Mouse (Mus musculus) hindbrain, embryonic 13.5 days (tissue): ENCODE measurements at regions not wholly inside any gene's neighbourhood (a gene's known extent, or its start where the extent isn't known, plus 50 kb on each side); places are given as distances from the start of the nearest gene placed in this dataset.
A peak's percentile ranks its signal among the peaks of the same experiment; 100 is the strongest.
"Not testable (repeated sequence)": the region's sequence is repeated elsewhere in the genome, so short reads cannot be mapped to it uniquely, and the experiment has no call there.

Experiments used
- ATAC-seq: fragments of 200-750 bp; cut with Nextera tagmentation; 2 replicates; pipeline ENCODE4 v1.8.0; 2017; ENCODE audit warnings: moderate TSS enrichment; ENCODE audit not compliant: low FRiP score
- H3K27ac ChIP-seq: fragments of 300-500 bp; sonication (generic); 2 replicates; pipeline ENCODE4 v1.5.1; 2015; ENCODE audit warnings: inconsistent platforms, mild to moderate bottlenecking, moderate library complexity
- H3K27me3 ChIP-seq: fragments of 300-500 bp; sonication (generic); 2 replicates; pipeline ENCODE4 v1.6.1; 2015; ENCODE audit warnings: mild to moderate bottlenecking, inconsistent platforms
- H3K36me3 ChIP-seq: fragments of 300-500 bp; sonication (generic); 2 replicates; pipeline ENCODE4 v1.6.1; 2015; ENCODE audit warnings: mild to moderate bottlenecking, inconsistent platforms
- H3K4me1 ChIP-seq: fragments of 300-500 bp; sonication (generic); replicated peaks from 2 replicates; pipeline ENCODE4 v1.6.1; 2015; ENCODE audit warnings: inconsistent platforms
- H3K4me2 ChIP-seq: fragments of 300-500 bp; sonication (generic); 2 replicates; pipeline ENCODE4 v1.6.1; 2015; ENCODE audit warnings: inconsistent platforms, mild to moderate bottlenecking, moderate library complexity
- H3K4me3 ChIP-seq: fragments of 300-500 bp; sonication (generic); 2 replicates; pipeline ENCODE4 v1.5.1; 2015; ENCODE audit warnings: mild to moderate bottlenecking, inconsistent platforms
- H3K9ac ChIP-seq: fragments of 300-500 bp; sonication (generic); 2 replicates; pipeline ENCODE4 v1.6.1; 2015; ENCODE audit warnings: mild to moderate bottlenecking, inconsistent platforms
- H3K9me3 ChIP-seq: fragments of 300-500 bp; sonication (generic); 2 replicates; pipeline ENCODE4 v1.6.1; 2016; ENCODE audit warnings: inconsistent platforms
- WGBS: fragments of 180-500 bp; shearing (Covaris S2); methylation state at CpG from one replicate; pipeline ENCODE4 v1.1.7; 2015; 5-methylcytosine and 5-hydroxymethylcytosine counted together

DNA sequence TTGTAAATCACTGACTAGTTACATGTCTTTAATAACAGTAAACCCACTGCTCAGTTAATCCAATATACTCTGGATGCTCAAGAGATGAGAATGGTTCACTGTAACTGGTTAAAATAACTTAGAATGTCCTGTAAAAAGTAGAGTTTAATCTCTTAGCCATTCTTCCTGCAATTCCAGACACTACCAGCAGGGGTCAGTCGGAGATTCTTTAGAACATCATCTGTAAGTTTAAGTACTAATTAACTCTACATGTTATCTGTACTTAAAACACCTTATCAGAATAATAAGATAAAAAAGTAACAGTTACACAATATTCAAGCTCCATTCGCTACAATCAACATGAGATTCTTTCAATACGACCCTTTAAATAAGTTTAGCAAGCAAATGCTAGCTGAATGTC is 58.7 kb upstream of the Olig3 start:
- no peak overlapping the region for H3K4me2 ChIP-seq
- H3K36me3 ChIP-seq = no peaks in the 10 kb centered on the region
- H3K4me3 ChIP-seq = no peak overlapping the region
- peaks cover 19% of the 10 kb centered on the region; the same call in 1 of the 2 replicates for H3K27me3 ChIP-seq
- ATAC-seq = no peak
- WGBS = 60% methylated on average over 3 of the region's 3 CpGs
- H3K27ac ChIP-seq = no peak overlapping the region
- no peaks in the 10 kb centered on the region for H3K9me3 ChIP-seq
- H3K9ac ChIP-seq = no peak overlapping the region
- no peaks in the 10 kb centered on the region for H3K4me1 ChIP-seq

DNA sequence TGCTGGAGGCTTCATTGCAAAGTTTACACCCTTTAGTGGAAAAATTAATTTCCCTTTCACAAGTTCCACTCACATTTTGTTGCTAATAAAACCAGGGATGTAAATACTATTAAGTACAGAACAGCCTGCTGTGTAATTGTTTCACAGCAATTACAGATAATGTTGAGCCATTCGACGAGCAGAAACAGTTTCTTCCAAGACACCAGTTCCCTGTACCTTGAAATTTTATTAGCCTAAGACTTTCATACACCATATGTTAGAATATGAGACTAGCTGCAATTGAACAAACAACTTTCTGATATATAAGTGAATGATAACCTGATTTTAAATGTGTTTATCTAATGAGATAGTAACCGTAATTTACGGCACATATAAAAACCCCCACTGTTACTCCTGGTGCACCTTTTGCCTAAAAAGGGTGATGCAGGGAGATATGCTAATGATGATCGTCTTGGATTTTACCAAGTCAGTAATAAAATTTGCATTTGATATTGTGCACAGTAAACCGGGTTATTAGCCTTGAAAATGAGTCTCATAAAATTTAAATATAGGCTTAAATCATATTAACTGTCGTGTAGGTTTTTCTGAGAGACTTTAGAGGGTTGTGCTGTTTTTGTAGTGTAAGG is 60.8 kb upstream of the Olig3 start:
- H3K4me3 ChIP-seq = no peak overlapping the region
- H3K27ac ChIP-seq = no peak overlapping the region
- WGBS = 78% methylated on average over 7 of the region's 7 CpGs
- H3K9me3 ChIP-seq = no peaks in the 10 kb centered on the region
- no peak overlapping the region for H3K4me2 ChIP-seq
- H3K9ac ChIP-seq = no peak overlapping the region
- peaks cover 17% of the 10 kb centered on the region; the same call in 1 of the 2 replicates for H3K27me3 ChIP-seq
- no peaks in the 10 kb centered on the region for H3K36me3 ChIP-seq
- no peaks in the 10 kb centered on the region for H3K4me1 ChIP-seq
- ATAC-seq = no peak

DNA sequence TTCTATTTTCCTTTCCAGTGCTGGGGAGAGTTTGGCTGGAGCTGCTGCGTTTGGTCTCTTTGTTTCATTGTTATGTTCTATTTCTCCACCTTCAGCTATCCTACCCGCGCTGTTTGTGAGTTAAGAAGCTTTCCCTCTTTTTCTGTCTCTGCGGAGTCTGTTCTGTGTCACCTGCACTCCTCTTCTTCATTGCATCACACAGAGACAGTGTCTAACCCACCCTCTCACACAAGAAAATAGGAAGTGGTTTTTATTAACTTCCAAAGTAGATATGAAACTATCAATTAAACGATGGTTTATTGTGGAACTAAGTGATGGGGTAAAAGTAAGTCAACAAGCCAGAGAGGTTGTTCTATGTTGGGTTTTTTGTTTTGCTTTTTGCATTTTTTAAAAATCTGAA is 64.9 kb upstream of the Olig3 start:
- Histone ChIP-seq H3K9ac (no peak overlapping the region), H3K36me3 (no peaks in the 10 kb centered on the region), H3K4me3 (no peak overlapping the region), H3K4me1 (no peaks in the 10 kb centered on the region), H3K4me2 (no peak overlapping the region), H3K9me3 (no peaks in the 10 kb centered on the region), H3K27ac (no peak overlapping the region), H3K27me3 (0 out of 2 replicates have a peak, but pooled peaks cover 7% of the 10 kb centered on the region)
- 77% methylated on average over 5 of the region's 5 CpGs for WGBS
- no peak for ATAC-seq

DNA sequence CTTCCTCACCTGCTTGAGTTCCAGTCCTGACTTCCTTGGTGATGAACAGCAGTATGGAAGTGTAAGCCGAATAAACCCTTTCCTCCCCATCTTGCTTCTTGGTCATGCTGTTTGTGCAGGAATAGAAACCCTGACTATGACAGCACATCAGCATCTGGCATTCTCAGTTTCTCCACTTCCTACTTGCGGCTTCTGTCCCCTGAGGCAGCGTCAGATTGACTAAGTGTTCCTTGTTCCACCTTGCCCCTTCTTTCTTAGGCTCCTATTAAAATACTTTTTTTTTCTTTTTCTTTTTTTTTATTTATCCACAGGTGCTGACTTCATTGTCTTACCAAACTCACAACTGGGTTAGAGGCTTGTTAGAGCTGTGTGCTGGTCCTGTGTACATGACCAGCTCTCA is 65.3 kb upstream of the Olig3 start:
- not testable (repeated sequence) for H3K4me3 ChIP-seq, ATAC-seq, H3K4me1 ChIP-seq, H3K9ac ChIP-seq, H3K9me3 ChIP-seq, H3K27me3 ChIP-seq, H3K27ac ChIP-seq, H3K36me3 ChIP-seq, H3K4me2 ChIP-seq
- 93% methylated on average over 3 of the region's 3 CpGs for WGBS

DNA sequence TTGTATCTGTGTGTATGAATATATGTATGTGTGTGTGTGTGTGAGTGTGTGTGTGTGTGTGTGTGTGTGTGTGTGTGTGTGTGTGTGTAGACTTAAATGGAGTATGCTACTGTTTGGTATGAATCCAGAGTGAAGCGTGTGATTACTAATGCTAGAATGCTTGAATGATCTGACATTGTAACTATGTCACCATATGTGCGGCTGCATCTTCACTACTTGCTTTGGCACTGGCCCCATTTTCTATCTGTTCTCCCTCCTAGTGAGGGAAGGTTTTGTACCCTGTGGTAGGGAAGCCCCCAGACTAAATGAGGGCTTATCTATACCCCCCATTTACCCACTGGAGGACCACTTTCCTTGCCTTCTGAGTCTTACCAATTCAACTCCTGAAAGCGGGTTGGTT is 74.2 kb upstream of the Olig3 start:
- Histone ChIP-seq H3K36me3 (no peaks in the 10 kb centered on the region), H3K27ac (no peak overlapping the region), H3K9ac (no peak overlapping the region), H3K4me3 (no peak overlapping the region), H3K4me1 (0 out of 2 replicates have a peak, but pooled peaks cover 1% of the 10 kb centered on the region), H3K27me3 (peaks cover 5% of the 10 kb centered on the region; the same call in 1 of the 2 replicates), H3K9me3 (no peaks in the 10 kb centered on the region), H3K4me2 (no peak overlapping the region)
- ATAC-seq = no peak
- 91% methylated on average over 3 of the region's 3 CpGs for WGBS

DNA sequence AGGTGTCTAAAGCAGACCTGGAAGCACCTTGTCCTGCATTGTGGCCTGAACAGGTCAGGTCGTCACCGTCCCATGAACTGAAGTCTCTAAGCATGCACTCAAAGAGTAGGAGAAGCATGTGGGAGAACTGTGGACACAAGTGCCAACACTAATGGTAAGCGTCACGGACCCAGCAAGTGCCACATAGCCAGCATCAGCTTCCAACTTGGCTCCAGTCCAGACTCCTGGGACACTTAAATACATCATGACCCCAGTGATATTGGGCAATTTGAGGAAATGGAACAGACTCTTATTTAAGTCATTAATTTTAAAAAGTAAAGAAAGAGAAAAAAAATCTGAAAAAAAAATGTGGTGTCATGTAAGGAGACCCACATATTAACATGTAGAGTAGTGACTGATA is 75.3 kb upstream of the Olig3 start:
- Histone ChIP-seq H3K27ac (no peak overlapping the region), H3K9me3 (no peaks in the 10 kb centered on the region), H3K36me3 (no peaks in the 10 kb centered on the region), H3K4me3 (no peak overlapping the region), H3K9ac (no peak overlapping the region), H3K4me1 (0 out of 2 replicates have a peak, but pooled peaks cover 4% of the 10 kb centered on the region), H3K27me3 (peaks cover 5% of the 10 kb centered on the region; the same call in 1 of the 2 replicates), H3K4me2 (no peak overlapping the region)
- WGBS = 88% methylated on average over 4 of the region's 4 CpGs
- no peak for ATAC-seq

DNA sequence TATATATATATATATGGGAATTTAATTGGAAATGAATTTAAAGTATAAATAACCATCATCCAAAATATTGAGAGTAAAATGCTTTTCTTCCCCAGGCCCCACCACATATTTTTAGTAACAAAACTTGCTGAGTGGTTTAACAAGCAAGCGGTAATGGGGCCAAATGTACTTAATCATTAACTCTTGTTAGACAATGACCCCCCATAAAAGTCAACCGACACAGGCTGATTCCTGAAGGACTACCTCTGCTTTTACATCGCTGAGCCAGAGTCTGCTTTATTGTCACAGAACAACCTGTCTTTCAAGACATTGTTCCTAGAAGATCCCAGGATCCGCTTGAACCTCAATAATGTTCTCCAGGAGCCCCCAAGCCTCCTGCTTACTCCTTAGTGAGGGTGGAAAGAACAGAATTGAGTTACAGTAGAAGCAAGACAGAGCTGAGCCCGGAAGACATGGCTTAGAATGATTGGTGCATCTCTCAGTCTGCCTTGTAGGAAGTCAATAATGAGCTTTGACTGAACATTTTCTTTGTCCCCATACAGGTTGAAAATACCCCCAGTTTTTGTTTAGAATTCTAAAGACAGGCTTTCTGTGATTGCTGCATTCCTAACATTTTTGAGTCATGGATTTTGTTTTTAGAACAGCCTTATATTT is 78.0 kb upstream of the Olig3 start:
- Histone ChIP-seq H3K36me3 (no peaks in the 10 kb centered on the region), H3K27ac (no peak overlapping the region), H3K9ac (no peak overlapping the region), H3K4me2 (no peak overlapping the region), H3K4me1 (0 out of 2 replicates have a peak, but pooled peaks cover 4% of the 10 kb centered on the region), H3K27me3 (peaks cover 5% of the 10 kb centered on the region), H3K9me3 (no peaks in the 10 kb centered on the region), H3K4me3 (no peak overlapping the region)
- 52% methylated on average over 5 of the region's 5 CpGs for WGBS
- ATAC-seq = no peak

DNA sequence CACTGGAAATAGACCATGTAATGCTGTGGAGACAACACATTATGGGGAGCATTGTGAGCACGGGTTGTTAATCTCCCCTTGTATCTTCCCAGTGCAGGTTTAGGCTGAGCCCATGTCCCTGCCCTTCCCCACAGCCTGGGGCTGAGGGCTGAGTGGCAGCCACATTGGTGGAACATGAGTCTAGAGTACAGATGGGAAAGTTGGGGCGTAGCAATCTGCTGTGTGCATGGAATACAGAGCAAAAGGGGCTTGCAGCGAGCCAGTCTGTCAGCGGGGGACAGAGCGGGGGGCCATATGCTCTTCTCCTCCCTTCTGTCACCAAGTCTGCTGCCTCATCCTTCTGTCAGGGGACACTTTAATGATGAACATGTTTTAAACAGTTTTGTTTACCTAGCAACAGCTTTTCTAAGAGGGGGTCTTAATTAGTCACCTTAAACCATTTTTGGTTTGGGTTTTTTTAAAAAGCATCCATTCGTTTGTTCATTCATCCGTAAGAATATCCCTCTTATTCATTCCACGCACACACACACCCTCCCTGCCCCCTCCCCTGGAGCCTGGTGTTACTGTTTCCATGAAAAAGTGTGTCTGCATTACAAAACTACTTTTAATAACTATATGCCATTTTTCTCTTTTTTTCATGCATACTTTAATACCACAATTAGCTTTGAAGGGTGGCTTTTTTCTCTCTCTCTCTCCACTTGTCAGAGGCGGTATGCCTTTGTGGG is 79.1 kb upstream of the Olig3 start:
- Histone ChIP-seq H3K4me3 (no peak overlapping the region), H3K9ac (no peak overlapping the region), H3K27me3 (peaks cover 5% of the 10 kb centered on the region), H3K9me3 (no peaks in the 10 kb centered on the region), H3K4me2 (no peak overlapping the region), H3K4me1 (0 out of 2 replicates have a peak, but pooled peaks cover 4% of the 10 kb centered on the region), H3K27ac (no peak overlapping the region), H3K36me3 (no peaks in the 10 kb centered on the region)
- ATAC-seq = peak; percentile 87
- WGBS = 28% methylated on average over 9 of the region's 9 CpGs

DNA sequence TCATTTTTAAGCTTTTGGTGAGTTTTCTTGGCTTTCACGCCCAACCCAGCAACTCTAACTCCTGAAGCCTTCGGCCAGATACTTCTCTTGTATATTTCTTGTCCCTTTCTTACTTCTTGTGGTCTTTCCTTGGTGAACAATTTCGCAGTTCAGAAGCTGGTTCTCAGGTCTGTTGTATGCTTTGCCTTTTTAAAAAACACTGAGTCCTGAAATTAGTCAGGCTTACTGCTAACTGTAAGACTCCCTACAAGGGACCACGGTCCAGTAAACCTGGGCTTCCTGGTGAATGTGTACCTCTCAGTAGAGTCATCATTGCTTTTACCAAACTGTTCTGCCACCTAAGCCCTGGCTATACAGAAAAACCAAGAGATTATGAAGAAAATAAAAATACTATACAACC is 81.3 kb upstream of the Olig3 start:
- Histone ChIP-seq H3K4me1 (0 out of 2 replicates have a peak, but pooled peaks cover 4% of the 10 kb centered on the region), H3K27ac (no peak overlapping the region), H3K36me3 (no peaks in the 10 kb centered on the region), H3K27me3 (peaks cover 5% of the 10 kb centered on the region), H3K9me3 (no peaks in the 10 kb centered on the region), H3K9ac (no peak overlapping the region), H3K4me3 (no peak overlapping the region), H3K4me2 (no peak overlapping the region)
- 89% methylated on average over 4 of the region's 4 CpGs for WGBS
- no peak for ATAC-seq

DNA sequence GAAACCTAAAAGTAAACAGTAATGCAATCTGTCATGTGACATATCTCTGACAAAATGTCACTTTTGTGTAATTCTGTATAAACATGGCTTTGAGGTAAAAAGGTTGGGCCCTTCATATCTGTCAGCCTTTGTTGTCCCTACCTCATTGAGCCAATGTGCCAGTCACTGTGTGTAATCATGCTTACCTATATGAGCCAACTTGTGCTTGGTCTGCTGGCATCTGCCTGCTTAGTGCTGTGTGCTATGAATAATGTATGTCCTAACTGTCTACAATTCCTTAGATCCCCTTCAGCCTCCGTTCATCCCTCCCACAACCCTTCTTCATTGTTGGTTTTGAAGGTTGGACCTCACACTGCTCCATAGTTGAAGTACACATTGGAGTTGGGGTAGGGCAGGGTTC is 86.9 kb upstream of the Olig3 start:
- Histone ChIP-seq H3K4me1 (no peaks in the 10 kb centered on the region), H3K9me3 (no peaks in the 10 kb centered on the region), H3K27me3 (no peaks in the 10 kb centered on the region; the same call in 1 of the 2 replicates), H3K4me2 (no peak overlapping the region), H3K9ac (no peak overlapping the region), H3K4me3 (no peak overlapping the region), H3K27ac (no peak overlapping the region), H3K36me3 (no peaks in the 10 kb centered on the region)
- 47% methylated on average over 1 of the region's 1 CpGs for WGBS
- no peak for ATAC-seq

DNA sequence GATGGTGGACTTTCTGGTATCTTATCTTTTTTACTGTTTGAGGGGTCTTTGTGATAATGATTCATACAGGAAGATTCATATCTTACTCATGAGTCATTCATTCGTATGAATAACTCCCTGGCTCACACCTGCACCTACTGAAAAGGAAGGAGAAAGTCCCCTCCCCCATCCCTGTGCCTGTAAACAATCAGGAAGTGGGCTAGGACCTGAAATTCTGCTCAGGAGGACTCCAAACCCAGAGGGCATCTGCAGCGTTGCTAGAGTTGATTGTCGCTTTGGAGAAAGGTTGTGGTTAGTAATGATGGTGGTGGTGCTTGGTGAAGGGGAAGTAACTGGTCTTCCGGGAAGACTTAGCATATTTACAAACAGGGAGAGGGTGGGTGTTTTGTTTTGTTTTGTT is 88.3 kb upstream of the Olig3 start:
- Histone ChIP-seq H3K9me3 (no peaks in the 10 kb centered on the region), H3K27ac (no peak overlapping the region), H3K9ac (no peak overlapping the region), H3K4me1 (no peaks in the 10 kb centered on the region), H3K36me3 (no peaks in the 10 kb centered on the region), H3K4me2 (no peak overlapping the region), H3K4me3 (no peak overlapping the region), H3K27me3 (no peaks in the 10 kb centered on the region)
- ATAC-seq = no peak
- 73% methylated on average over 4 of the region's 4 CpGs for WGBS

DNA sequence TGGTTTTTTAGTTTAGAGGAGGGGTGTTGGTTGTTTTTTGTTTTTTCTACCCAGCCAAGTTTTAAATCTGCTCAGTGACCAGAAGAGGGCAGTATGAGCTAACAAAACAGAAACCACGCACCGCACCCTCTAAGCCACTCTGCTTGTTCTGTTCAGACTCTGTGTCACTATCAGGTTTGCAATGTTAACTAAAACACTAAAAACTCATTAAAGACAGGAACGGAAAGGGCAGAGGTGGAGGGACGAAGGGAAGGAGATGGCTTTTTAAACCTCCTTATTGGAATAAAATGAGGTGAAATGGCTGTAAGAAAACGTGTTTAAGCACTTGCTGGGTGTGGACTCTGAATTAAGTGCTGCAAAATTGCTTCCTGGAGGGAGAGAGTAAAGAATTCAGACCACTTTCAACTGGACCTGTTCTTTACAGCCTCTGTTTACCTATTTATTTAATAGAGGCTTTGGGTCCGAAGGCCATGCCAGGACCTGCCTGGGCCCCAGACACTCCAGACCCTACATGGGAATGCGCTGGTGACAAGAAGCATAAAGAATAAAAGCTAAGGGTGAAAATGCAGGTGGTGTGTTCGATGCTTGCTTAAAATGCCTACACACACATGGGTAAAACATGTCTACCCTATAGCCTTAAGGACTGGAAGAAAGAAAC is 116.1 kb upstream of the Olig3 start:
- Histone ChIP-seq H3K9me3 (no peaks in the 10 kb centered on the region), H3K4me3 (no peak overlapping the region), H3K27ac (no peak overlapping the region), H3K27me3 (peaks cover 15% of the 10 kb centered on the region), H3K4me2 (no peak overlapping the region), H3K9ac (no peak overlapping the region), H3K4me1 (0 out of 2 replicates have a peak, but pooled peaks cover 3% of the 10 kb centered on the region), H3K36me3 (no peaks in the 10 kb centered on the region)
- ATAC-seq = peak; percentile 75
- WGBS = 39% methylated on average over 8 of the region's 8 CpGs
